Mouse (Mus musculus): ENCODE measurements around the gene Rab3a. TPM values are rescaled to one million over a fixed set of nuclear protein-coding genes. Genes with fewer than 3 reads are reported as not detected.

Rab3a gene
- total and polyA plus RNA-seq, 2 experiments from 2014 or later: 32.8 to 40.3 TPM

DNA sequence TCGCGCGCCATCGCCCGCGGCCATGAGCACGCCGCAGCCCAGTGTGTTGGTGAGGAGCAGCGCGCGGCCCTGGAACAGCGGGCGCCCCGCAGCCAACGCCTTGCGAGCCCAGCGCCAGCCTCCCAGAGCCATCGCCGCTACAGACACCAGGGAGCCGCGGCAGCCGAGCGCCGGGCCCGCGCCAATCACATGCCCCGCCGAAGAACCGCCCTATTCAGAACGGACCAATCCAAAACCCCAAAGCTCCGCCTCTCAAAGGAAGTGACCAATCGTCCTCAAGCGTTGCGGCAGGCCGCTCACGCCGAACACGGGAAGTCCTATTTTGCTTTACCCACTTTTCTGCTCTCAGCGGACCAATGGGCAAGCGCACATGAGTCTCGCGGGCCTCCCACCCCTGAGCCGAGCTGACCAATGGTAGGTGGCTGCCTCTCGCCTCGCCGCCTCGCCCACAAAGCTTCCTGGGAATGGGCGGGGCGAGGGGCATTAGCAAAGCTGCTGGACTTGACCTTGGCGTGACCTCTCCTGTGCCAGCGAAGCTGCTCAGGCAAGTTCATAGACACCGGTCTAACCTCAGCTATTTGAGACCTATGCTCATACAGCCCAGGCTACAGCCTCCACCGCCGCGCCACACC, 6.4 kb downstream of the Rab3a start, which contains the start of gene Mpv17l2:
TSS of gene Mpv17l2 (minus strand) at position 172 of the 632 bp plus-strand sequence.
- H3K9me3 ChIP-seq (replicated peaks; ENCODE audit: control insufficient read depth, low read length): no peaks in the 10 kb centered on the region
- WGBS: 1% methylated on average over 55 of the region's 55 CpGs
- DNase-seq (ENCODE audit: low spot score) (peak; percentile 99), ATAC-seq (ENCODE audit: insufficient read depth, low read depth) (peak; percentile 93)
- H3K36me3 ChIP-seq (replicated peaks; ENCODE audit: control insufficient read depth, insufficient read depth, low read length): peaks cover 28% of the 10 kb centered on the region
- no peaks in the 10 kb centered on the region for H3K27me3 ChIP-seq (ENCODE audit: control insufficient read depth, insufficient read depth, low read length)
- peak within 1 kb of the TSS; percentile 94 for H3K4me2 ChIP-seq (ENCODE audit: low read depth, low read length)
- TF ChIP-seq EP300 (IDR thresholded peaks at IDR 0.05; ENCODE audit: low read depth) (no peak), CTCF (IDR thresholded peaks at IDR 0.05; ENCODE audit: low read depth) (no peak)
- H3K4me3 ChIP-seq (ENCODE audit: low read depth, low read length): peak within 1 kb of the TSS; percentile 64
- H3K27ac ChIP-seq (ENCODE audit: low read depth): peak within 1 kb of the TSS; percentile 75
- H3K9ac ChIP-seq (replicated peaks; ENCODE audit: low read depth, low read length): peak within 1 kb of the TSS; percentile 71
- H3K4me1 ChIP-seq (ENCODE audit: control insufficient read depth, insufficient read depth): peaks cover 15% of the 10 kb centered on the region

DNA sequence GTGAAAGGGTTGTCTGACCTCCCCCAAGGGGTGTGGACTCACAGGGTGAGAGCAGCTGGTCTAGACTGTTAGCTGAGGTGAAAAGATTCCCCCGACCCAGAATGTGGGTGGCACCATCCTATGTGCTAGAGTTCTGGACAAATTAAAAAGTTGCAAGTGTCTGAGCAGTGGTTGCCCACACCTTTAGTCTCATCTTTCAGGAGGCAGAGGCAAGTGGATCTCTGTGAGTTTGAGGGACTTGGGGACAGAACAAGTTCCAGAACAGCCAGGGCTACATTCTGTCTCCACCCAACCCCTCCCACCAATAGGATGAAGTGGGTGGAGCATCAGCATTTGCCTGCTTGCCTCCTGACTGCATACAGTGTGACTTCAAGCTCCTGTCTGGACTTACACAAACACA, 7.6 kb downstream of the Rab3a start:
- H3K27me3 ChIP-seq (ENCODE audit: control insufficient read depth, insufficient read depth, low read length): no peaks in the 10 kb centered on the region
- 83% methylated on average over 1 of the region's 1 CpGs for WGBS
- peaks cover 25% of the 10 kb centered on the region for H3K4me1 ChIP-seq (ENCODE audit: control insufficient read depth, insufficient read depth)
- no peak overlapping the region for H3K4me2 ChIP-seq (ENCODE audit: low read depth, low read length)
- no peak overlapping the region for H3K9ac ChIP-seq (replicated peaks; ENCODE audit: low read depth, low read length)
- H3K36me3 ChIP-seq (replicated peaks; ENCODE audit: control insufficient read depth, insufficient read depth, low read length): peaks cover 16% of the 10 kb centered on the region
- no peak for ATAC-seq (ENCODE audit: insufficient read depth, low read depth)
- no peak for TF ChIP-seq CTCF (IDR thresholded peaks at IDR 0.05; ENCODE audit: low read depth)
- no peak for TF ChIP-seq EP300 (IDR thresholded peaks at IDR 0.05; ENCODE audit: low read depth)
- H3K4me3 ChIP-seq (ENCODE audit: low read depth, low read length): no peak overlapping the region
- DNase-seq (ENCODE audit: low spot score): no peak
- H3K9me3 ChIP-seq (replicated peaks; ENCODE audit: control insufficient read depth, low read length): no peaks in the 10 kb centered on the region
- H3K27ac ChIP-seq (ENCODE audit: low read depth): 0 out of 2 replicates have a peak overlapping the region, but pooled peaks have one; percentile 13

DNA sequence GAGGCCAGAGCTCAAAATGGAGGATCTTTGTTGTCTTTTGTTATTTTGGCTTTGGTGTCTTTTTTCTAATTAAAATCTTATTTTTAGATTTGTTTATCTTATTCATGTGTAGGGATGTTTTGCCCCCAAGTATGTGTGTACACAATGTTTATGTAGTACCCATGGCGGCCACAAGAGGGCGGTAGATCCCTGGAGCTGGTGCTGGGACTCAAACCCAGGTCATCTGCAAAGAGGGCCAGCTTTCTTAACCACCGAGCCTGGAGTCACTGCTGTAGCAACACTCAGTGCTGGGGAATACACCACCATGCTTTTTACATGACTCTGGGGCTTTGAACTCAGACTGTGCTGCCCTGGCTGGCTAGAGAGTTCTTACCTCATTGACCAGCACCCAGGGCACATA, 8.9 kb downstream of the Rab3a start:
- H3K36me3 ChIP-seq (replicated peaks; ENCODE audit: control insufficient read depth, insufficient read depth, low read length): peaks cover 11% of the 10 kb centered on the region
- H3K4me3 ChIP-seq (ENCODE audit: low read depth, low read length): no peak overlapping the region
- no peak overlapping the region for H3K4me2 ChIP-seq (ENCODE audit: low read depth, low read length)
- H3K27ac ChIP-seq (ENCODE audit: low read depth): no peak overlapping the region
- no peak overlapping the region for H3K9ac ChIP-seq (replicated peaks; ENCODE audit: low read depth, low read length)
- peaks cover 25% of the 10 kb centered on the region for H3K4me1 ChIP-seq (ENCODE audit: control insufficient read depth, insufficient read depth)
- 6% methylated on average over 3 of the region's 3 CpGs for WGBS
- ATAC-seq (ENCODE audit: insufficient read depth, low read depth): no peak
- H3K9me3 ChIP-seq (replicated peaks; ENCODE audit: control insufficient read depth, low read length): no peaks in the 10 kb centered on the region
- TF ChIP-seq EP300 (IDR thresholded peaks at IDR 0.05; ENCODE audit: low read depth): no peak
- TF ChIP-seq CTCF (IDR thresholded peaks at IDR 0.05; ENCODE audit: low read depth): peak; percentile 66
- no peak for DNase-seq (ENCODE audit: low spot score)
- H3K27me3 ChIP-seq (ENCODE audit: control insufficient read depth, insufficient read depth, low read length): no peaks in the 10 kb centered on the region

DNA sequence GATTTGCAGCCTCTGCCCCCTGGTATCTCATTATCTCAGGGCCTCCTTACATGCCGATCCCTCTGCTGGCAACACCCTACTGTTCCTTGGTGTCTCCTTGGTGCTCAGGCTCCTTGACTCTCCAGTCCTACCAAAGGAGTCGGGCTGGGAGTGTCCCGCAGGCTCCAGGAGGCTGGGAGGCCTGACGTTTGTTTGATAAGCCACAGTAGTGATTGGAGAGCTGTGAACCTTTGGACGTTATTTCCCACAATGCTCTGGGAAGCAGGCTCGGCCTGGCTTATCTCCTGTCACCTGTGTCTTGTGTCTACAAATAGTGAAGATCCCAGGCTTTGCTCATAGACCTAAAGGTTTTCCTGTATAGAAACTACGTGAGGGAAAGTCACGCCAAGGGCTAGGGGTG, 9.5 kb downstream of the Rab3a start:
- peaks cover 25% of the 10 kb centered on the region for H3K4me1 ChIP-seq (ENCODE audit: control insufficient read depth, insufficient read depth)
- TF ChIP-seq EP300 (IDR thresholded peaks at IDR 0.05; ENCODE audit: low read depth): no peak
- no peak for TF ChIP-seq CTCF (IDR thresholded peaks at IDR 0.05; ENCODE audit: low read depth)

DNA sequence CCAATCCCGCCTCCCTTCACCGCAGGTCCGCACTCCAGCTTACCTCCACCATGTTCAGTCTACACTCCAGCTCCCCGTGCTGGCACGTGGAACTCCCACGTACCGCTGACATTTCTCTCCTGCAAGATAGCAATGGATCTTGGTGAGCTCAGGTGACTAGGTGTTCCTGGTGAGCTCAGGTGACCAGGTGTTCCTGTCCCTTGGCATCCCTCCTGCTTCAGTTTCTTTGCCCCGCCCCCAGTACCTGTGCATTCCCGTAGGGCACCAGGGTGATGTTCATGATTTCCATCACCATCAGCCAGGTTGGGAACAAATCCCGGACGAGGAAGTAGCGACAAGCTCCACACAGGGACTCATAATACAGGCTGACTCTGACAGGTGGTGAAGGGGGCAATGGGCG, 10.2 kb downstream of the Rab3a start:
- no peak overlapping the region for H3K4me2 ChIP-seq (ENCODE audit: low read depth, low read length)
- no peak for DNase-seq (ENCODE audit: low spot score)
- no peaks in the 10 kb centered on the region for H3K27me3 ChIP-seq (ENCODE audit: control insufficient read depth, insufficient read depth, low read length)
- no peak overlapping the region for H3K9ac ChIP-seq (replicated peaks; ENCODE audit: low read depth, low read length)
- H3K4me1 ChIP-seq (ENCODE audit: control insufficient read depth, insufficient read depth): peaks cover 24% of the 10 kb centered on the region
- no peak overlapping the region for H3K27ac ChIP-seq (ENCODE audit: low read depth)
- TF ChIP-seq EP300 (IDR thresholded peaks at IDR 0.05; ENCODE audit: low read depth) (no peak), CTCF (IDR thresholded peaks at IDR 0.05; ENCODE audit: low read depth) (no peak)
- H3K36me3 ChIP-seq (replicated peaks; ENCODE audit: control insufficient read depth, insufficient read depth, low read length): peaks cover 16% of the 10 kb centered on the region
- H3K4me3 ChIP-seq (ENCODE audit: low read depth, low read length): no peak overlapping the region
- H3K9me3 ChIP-seq (replicated peaks; ENCODE audit: control insufficient read depth, low read length): no peaks in the 10 kb centered on the region
- ATAC-seq (ENCODE audit: insufficient read depth, low read depth): no peak
- WGBS: 91% methylated on average over 13 of the region's 13 CpGs

More for the DNA sequence above, 9.5 kb downstream of the Rab3a start:
- DNase-seq (ENCODE audit: low spot score): no peak
- Histone ChIP-seq H3K4me3 (ENCODE audit: low read depth, low read length) (no peak overlapping the region), H3K9ac (replicated peaks; ENCODE audit: low read depth, low read length) (no peak overlapping the region), H3K9me3 (replicated peaks; ENCODE audit: control insufficient read depth, low read length) (no peaks in the 10 kb centered on the region), H3K27ac (ENCODE audit: low read depth) (no peak overlapping the region), H3K27me3 (ENCODE audit: control insufficient read depth, insufficient read depth, low read length) (no peaks in the 10 kb centered on the region), H3K4me2 (ENCODE audit: low read depth, low read length) (no peak overlapping the region), H3K36me3 (replicated peaks; ENCODE audit: control insufficient read depth, insufficient read depth, low read length) (peaks cover 14% of the 10 kb centered on the region)
- 54% methylated on average over 8 of the region's 8 CpGs for WGBS
- no peak for ATAC-seq (ENCODE audit: insufficient read depth, low read depth)

DNA sequence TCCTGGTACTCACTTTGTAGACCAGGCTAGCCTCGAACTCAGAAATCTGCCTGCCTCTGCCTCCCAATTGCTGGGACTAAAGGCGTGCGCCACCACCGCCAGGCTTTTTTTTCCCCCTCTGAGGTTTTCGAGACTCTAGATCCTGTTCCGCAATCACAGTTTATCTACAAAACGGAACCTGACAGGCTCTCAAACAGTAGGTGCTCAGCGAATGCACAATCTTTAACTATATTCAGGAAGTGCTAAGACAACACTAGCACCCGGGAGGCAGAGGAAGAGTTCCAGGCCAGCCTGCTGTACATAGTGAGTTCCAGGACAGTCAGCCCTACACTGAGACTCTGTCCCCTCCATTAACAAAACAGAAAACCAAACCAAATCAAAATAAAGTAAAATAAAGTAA, 10.8 kb downstream of the Rab3a start:
- DNase-seq (ENCODE audit: low spot score): no peak
- WGBS: 70% methylated on average over 9 of the region's 9 CpGs
- no peak for TF ChIP-seq CTCF (IDR thresholded peaks at IDR 0.05; ENCODE audit: low read depth)
- TF ChIP-seq EP300 (IDR thresholded peaks at IDR 0.05; ENCODE audit: low read depth): no peak
- H3K4me1 ChIP-seq (ENCODE audit: control insufficient read depth, insufficient read depth): peaks cover 18% of the 10 kb centered on the region
- no peaks in the 10 kb centered on the region for H3K27me3 ChIP-seq (ENCODE audit: control insufficient read depth, insufficient read depth, low read length)
- no peak overlapping the region for H3K27ac ChIP-seq (ENCODE audit: low read depth)
- no peak overlapping the region for H3K9ac ChIP-seq (replicated peaks; ENCODE audit: low read depth, low read length)
- no peak for ATAC-seq (ENCODE audit: insufficient read depth, low read depth)
- H3K4me3 ChIP-seq (ENCODE audit: low read depth, low read length): peak overlapping the region; percentile 43
- peak overlapping the region; percentile 73 for H3K4me2 ChIP-seq (ENCODE audit: low read depth, low read length)
- H3K36me3 ChIP-seq (replicated peaks; ENCODE audit: control insufficient read depth, insufficient read depth, low read length): peaks cover 18% of the 10 kb centered on the region
- no peaks in the 10 kb centered on the region for H3K9me3 ChIP-seq (replicated peaks; ENCODE audit: control insufficient read depth, low read length)
